Comparison of ENCODE assay signal across 18 mouse cellular contexts in the genomic region with DNA sequence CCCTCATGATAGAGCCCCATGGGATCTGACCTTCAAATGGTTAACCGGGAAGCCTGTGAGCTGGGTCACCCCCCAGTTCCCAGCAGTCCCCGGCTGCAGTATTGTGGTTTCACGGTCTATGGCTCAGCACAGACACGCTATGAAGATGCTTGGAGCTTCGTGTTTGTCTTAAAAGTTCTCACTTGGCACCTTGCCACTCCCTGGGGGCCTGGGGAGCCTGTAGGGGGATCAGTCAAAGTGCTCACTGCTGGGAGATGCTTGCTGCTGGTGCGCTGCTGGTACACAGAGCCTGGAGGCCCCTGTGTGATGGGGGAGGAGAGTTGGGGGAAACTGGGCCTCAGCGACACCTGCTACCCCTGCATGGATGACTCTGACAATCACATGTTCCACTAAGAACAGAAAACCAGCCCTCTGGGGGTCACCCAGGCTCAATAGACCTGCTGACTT. TPM values are rescaled to one million over a fixed set of nuclear protein-coding genes. Genes with fewer than 3 reads are reported as not detected.
DNase-seq lines count a peak whose midpoint lies in the region; ATAC-seq and TF ChIP-seq lines count a peak whose summit lies in the region.
"Had no signal": no experiment of that assay in that cellular context is flagged by ENCODE, and none has a peak within 500 bp of the region (broad histone marks: within the 10 kb centered on the region; RNA-seq: fewer than 3 reads in every experiment).

No protein-coding gene starts in this region.

- H3K27me3 ChIP-seq in limb, embryonic 12.5 days: peaks cover 29% of the 10 kb centered on the region
- H3K27me3 ChIP-seq in limb, embryonic 10.5 days (ENCODE audit: low read depth, poor library complexity, severe bottlenecking): peaks cover 71% of the 10 kb centered on the region
- H3K27me3 ChIP-seq in embryonic facial prominence, embryonic 15.5 days: no peaks in the 10 kb centered on the region
- no peaks in the 10 kb centered on the region for H3K27me3 ChIP-seq in thymus, adult 2 months (ENCODE audit: control insufficient read depth, insufficient read depth, low read length)

- no peaks in the 10 kb centered on the region for H3K9me3 ChIP-seq in limb, embryonic 12.5 days
- no peaks in the 10 kb centered on the region for H3K9me3 ChIP-seq in limb, embryonic 10.5 days (replicated peaks)
- H3K9me3 ChIP-seq in embryonic facial prominence, embryonic 15.5 days (replicated peaks): no peaks in the 10 kb centered on the region
- H3K9me3 ChIP-seq: forebrain, embryonic 13.5 days; lung, embryonic 15.5 days had no signal

- no peak overlapping the region for H3K4me3 ChIP-seq in limb, embryonic 12.5 days (replicated peaks)
- H3K4me3 ChIP-seq in limb, embryonic 10.5 days: no peak overlapping the region
- H3K4me3 ChIP-seq in embryonic facial prominence, embryonic 15.5 days (replicated peaks): no peak overlapping the region
- no peak overlapping the region for H3K4me3 ChIP-seq in thymus, adult 2 months (ENCODE audit: control insufficient read depth, insufficient read depth, low read length)
- H3K4me3 ChIP-seq: forebrain, embryonic 13.5 days; heart, adult 2 months; lung, embryonic 15.5 days had no signal

- no peak for TF ChIP-seq CTCF in thymus, adult 2 months (IDR thresholded peaks at IDR 0.05; ENCODE audit: borderline replicate concordance, control insufficient read depth, extremely low read depth, insufficient read depth, low read length, poor library complexity)

- ATAC-seq in limb, embryonic 12.5 days (ENCODE audit: insufficient number of reproducible peaks, insufficient read depth, low FRiP score, low TSS enrichment, low read depth): no peak
- 0 out of 2 replicates have a peak, but pooled peaks have one; percentile 14 for ATAC-seq in embryonic facial prominence, embryonic 15.5 days (ENCODE audit: insufficient number of reproducible peaks, low FRiP score, low TSS enrichment, low read depth)
- ATAC-seq: forebrain, embryonic 13.5 days had no signal

- 0 out of 2 replicates have a peak overlapping the region, but pooled peaks have one; percentile 4 for H3K9ac ChIP-seq in limb, embryonic 12.5 days (replicated peaks)
- no peak overlapping the region for H3K9ac ChIP-seq in embryonic facial prominence, embryonic 15.5 days
- H3K9ac ChIP-seq: forebrain, embryonic 13.5 days; lung, embryonic 15.5 days had no signal

- WGBS in limb, embryonic 12.5 days: 73% methylated on average over 7 of the region's 7 CpGs
- 81% methylated on average over 7 of the region's 7 CpGs for WGBS in limb, embryonic 10.5 days
- WGBS in embryonic facial prominence, embryonic 15.5 days: 27% methylated on average over 7 of the region's 7 CpGs
- WGBS in thymus, adult 2 months: 6% methylated on average over 7 of the region's 7 CpGs

- H3K36me3 ChIP-seq in limb, embryonic 12.5 days: no peaks in the 10 kb centered on the region
- no peaks in the 10 kb centered on the region for H3K36me3 ChIP-seq in limb, embryonic 10.5 days
- H3K36me3 ChIP-seq in embryonic facial prominence, embryonic 15.5 days: no peaks in the 10 kb centered on the region
- no peaks in the 10 kb centered on the region for H3K36me3 ChIP-seq in thymus, adult 2 months (ENCODE audit: control insufficient read depth, insufficient read depth, low read length)
- H3K36me3 ChIP-seq: lung, embryonic 15.5 days had no signal

- no peak overlapping the region for H3K4me2 ChIP-seq in limb, embryonic 12.5 days
- no peak overlapping the region for H3K4me2 ChIP-seq in embryonic facial prominence, embryonic 15.5 days (replicated peaks)
- H3K4me2 ChIP-seq: forebrain, embryonic 13.5 days; lung, embryonic 15.5 days had no signal

- DNase-seq in limb, embryonic 10.5 days (ENCODE audit: low spot score): no peak
- peak; percentile 53 for DNase-seq in Muller cell, postnatal 12 days (ENCODE audit: inconsistent ontology term)
- peak; percentile 53 for DNase-seq in thymus, adult 2 months
- no peak for DNase-seq in layer of hippocampus, postnatal 10 days (ENCODE audit: low spot score in 2 of 2)
- no peak for DNase-seq in cerebellum, postnatal 36 days
- DNase-seq in lung, postnatal 36 days: no peak
- DNase-seq: adrenal gland, postnatal 10 days; cerebellum, adult 9-10 months; heart, adult 2 months; heart, postnatal 36 days; kidney, postnatal 25 days; right cerebral cortex, postnatal 25 days had no signal

- no peak for TF ChIP-seq POLR2A in thymus, adult 2 months (IDR thresholded peaks at IDR 0.05; ENCODE audit: control insufficient read depth, extremely low read depth, insufficient read depth, low read length, poor library complexity)

- H3K27ac ChIP-seq in limb, embryonic 12.5 days: no peak overlapping the region
- H3K27ac ChIP-seq in limb, embryonic 10.5 days: no peak overlapping the region
- H3K27ac ChIP-seq in embryonic facial prominence, embryonic 15.5 days (replicated peaks): no peak overlapping the region
- H3K27ac ChIP-seq in thymus, adult 2 months (ENCODE audit: control insufficient read depth, insufficient read depth, low read length): no peak overlapping the region
- H3K27ac ChIP-seq: forebrain, embryonic 13.5 days; lung, embryonic 15.5 days had no signal

- H3K4me1 ChIP-seq in limb, embryonic 12.5 days (replicated peaks): peaks cover 30% of the 10 kb centered on the region
- peaks cover 27% of the 10 kb centered on the region for H3K4me1 ChIP-seq in limb, embryonic 10.5 days
- peaks cover 59% of the 10 kb centered on the region for H3K4me1 ChIP-seq in embryonic facial prominence, embryonic 15.5 days
- H3K4me1 ChIP-seq in thymus, adult 2 months (replicated peaks; ENCODE audit: control insufficient read depth, insufficient read depth, low read length): peaks cover 49% of the 10 kb centered on the region

RNA-seq across cellular contexts. Expression of gene Lrrc32, which starts 2.6 kb away (rescaled TPM):
- 2.3 and 4.6 TPM in 2 replicates for polyA plus RNA-seq in limb, embryonic 12.5 days (2016; fragmentation: Nextera tagmentation; extraction: Ambion mirVana)
- polyA plus RNA-seq in limb, embryonic 10.5 days (2016; fragmentation: Nextera tagmentation; extraction: Ambion mirVana): 2.8 and 3.6 TPM in 2 replicates
- 7.3 and 8.1 TPM in 2 replicates for polyA plus RNA-seq in embryonic facial prominence, embryonic 15.5 days (2015; fragmentation: Nextera tagmentation; extraction: Ambion mirVana)
- 6.2 and 7.2 TPM in 2 replicates for polyA plus RNA-seq in thymus, adult 2 months (2012; rRNA removed)
- total RNA-seq in layer of hippocampus, postnatal 10 days (2021): 1 to 10 TPM; 3.1 to 3.5 TPM

RNA-seq across cellular contexts. Expression of gene Gucy2d, which starts 46.3 kb away (rescaled TPM):
- polyA plus RNA-seq in limb, embryonic 12.5 days (2016; fragmentation: Nextera tagmentation; extraction: Ambion mirVana): 0.08 TPM in 1 of 2 replicates, not detected in the other
- 0.05 TPM in 1 of 2 replicates, not detected in the other for polyA plus RNA-seq in limb, embryonic 10.5 days (2016; fragmentation: Nextera tagmentation; extraction: Ambion mirVana)
- 0.11 TPM in 1 of 2 replicates, not detected in the other for polyA plus RNA-seq in embryonic facial prominence, embryonic 15.5 days (2015; fragmentation: Nextera tagmentation; extraction: Ambion mirVana)
- polyA plus RNA-seq in thymus, adult 2 months (2012; rRNA removed): 0.14 and 0.22 TPM in 2 replicates
- not detected for total RNA-seq in layer of hippocampus, postnatal 10 days (2021)
- polyA plus RNA-seq: embryonic facial prominence, embryonic 11.5 days; forebrain, embryonic 13.5 days; limb, embryonic 14.5 days; lung, embryonic 15.5 days had no signal

Comparison
In these comparisons a context has a peak if more than half of its experiments do, and no peak if none do; other contexts are left out.
1. DNase-seq: peak in Muller cell, postnatal 12 days (single experiment) and thymus, adult 2 months (single experiment); none in limb, embryonic 10.5 days (single experiment), layer of hippocampus, postnatal 10 days (0 of 2), cerebellum, postnatal 36 days (0 of 2) and lung, postnatal 36 days (single experiment).